Mouse (Mus musculus) c-Kit-positive CD71-negative TER-119-negative erythroid progenitor cells, embryonic 14.5 days (primary cell): ENCODE measurements around the gene Pigk.

Experiments used
- DNase-seq: peaks from one replicate; pipeline ENCODE4 v3.0.0-alpha.2; 2013; ENCODE audit warnings: low read depth

The Pigk gene

DNA sequence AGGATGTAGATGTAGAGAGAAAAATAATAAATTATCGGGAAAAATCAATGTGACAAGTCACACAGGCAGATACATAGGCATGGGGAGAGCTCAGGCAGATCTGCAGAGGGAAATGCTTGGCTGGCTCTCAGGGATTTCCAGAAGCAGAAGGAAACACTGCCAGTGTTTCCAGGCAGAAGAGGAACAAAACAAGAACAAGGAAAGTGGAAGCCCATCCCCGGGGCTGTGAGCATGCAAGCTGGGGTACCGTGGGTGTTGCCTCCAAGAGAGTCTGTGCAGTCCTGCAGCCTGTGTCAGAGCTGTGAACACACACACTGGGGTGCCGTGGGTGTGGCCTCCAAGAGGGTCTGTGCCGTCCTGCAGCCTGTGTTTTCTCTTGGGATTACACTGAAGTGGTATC lies 279.7 kb downstream of the Pigk start:
- no peak for DNase-seq

DNA sequence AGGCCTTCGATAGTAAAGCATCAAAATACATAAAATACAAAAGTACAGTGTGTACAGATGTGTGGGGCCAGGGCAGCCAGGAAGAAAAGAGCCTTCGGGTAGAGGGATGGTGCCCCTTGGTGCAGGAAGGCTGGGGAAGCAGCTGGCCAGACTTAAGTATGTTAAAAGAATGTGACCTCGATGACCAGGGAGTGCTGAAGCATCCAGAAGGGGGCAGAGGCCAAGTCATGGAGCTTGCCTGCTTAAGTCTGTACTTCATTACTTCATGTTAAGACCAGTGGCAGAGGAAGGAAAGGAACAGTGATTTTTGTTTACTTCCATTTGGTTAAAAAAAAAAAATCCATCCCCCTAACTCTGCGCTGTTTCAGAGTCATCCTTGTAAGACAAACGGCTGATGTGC lies 284.2 kb downstream of the Pigk start:
- DNase-seq = no peak

DNA sequence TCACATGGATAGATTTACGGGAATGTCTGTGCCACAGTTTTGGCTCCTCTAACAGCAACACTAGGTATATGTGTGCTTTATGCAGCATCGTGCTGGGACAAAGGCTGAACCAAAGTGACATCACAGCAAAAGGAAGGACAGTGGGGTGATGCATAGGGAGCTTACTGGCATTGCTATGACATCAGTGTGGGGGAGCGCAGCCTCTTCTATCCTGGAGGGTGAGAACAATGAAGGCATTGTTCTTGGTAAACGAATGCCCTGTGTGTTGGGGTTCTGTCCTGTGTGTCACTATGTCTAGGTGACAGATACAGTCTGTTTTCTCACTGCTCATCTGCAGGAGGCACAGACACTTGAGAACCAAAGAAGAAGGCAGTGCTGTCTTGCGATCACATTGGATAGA lies 285.0 kb downstream of the Pigk start:
- DNase-seq = no peak

DNA sequence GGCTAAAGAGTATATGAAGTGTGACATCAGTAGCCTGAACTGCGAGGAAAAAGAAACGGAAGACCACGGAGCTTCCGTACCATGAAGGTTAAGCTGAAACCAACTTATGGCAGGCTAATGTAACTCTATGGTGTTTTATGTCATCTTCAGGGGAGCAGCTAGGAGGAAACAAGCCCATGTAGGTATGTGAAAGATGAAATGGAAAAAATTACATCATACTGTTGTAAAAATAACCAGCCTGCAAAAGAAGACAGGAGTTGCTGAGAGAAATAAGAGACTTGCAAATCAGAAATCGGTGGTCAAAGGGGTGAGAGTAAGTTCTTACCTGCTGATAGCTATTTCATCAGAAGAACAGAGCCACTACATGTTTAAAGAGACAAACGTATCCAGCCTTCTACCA lies 293.0 kb downstream of the Pigk start:
- DNase-seq = no peak

DNA sequence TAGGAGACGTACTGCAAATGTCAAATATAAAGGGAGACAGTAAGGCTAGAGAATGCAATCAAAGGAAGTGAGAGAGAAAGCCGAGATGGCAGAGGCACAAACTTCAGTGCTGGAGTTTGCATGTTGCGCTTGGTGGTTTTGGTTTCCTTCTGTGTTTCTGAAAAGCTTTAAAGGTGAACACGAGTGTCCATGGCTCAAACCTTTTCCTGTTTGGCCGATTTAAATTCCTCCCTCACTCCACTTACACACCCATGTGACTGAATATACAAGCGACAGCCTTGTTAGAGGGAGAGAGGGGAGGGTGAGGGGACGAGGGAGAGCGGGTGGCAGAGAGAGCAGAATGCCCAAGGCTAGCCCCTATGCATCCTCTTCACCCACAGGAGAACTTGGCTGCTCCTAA lies 302.5 kb downstream of the Pigk start:
- DNase-seq = no peak

DNA sequence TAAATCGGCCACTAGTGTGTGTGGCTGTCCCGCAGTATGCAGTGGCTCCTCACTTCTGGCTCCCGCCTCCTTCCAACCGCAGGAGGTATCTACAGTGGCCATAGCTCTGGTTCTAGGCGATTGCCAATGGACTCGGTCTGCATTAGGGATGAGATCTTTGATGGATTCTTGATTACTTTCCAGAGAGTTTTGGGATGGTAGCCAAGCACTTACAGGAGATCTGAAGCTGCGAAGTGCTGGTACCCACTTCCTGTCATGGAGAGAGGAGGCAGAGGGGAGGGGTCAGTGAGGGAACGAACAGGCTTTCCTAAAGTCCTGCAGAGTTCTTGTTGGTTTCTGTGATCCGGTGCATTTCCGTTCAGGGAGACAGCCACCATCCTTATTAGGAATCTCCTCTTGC lies 304.2 kb downstream of the Pigk start:
- DNase-seq = no peak

DNA sequence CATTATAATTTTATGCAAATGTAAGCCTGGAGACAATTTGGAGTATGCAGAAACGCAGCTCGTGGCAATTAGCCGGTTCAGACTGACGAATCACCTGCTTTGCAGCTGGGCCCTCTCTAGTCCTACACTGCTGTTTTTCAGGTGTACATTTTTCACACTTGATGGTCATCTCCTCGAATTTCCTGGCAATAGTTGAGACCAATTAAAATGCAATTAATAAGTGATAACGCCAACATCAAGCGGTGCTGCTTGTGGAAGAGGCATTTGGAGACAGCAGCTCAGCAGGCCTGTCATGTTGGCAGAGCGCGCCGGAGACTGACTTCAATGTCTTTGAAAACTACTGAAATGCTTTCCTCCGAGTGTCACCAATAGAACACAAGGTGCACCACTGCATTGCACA lies 310.1 kb downstream of the Pigk start:
- no peak for DNase-seq
